ENCODE assay signal across 8 mouse cellular contexts in genomic region chr15:97849116-97849911, GRCm38 (mm10). TPM values are rescaled to one million over a fixed set of nuclear protein-coding genes. Genes with fewer than 3 reads are reported as not detected.
DNase-seq lines count a peak whose midpoint lies in the region; ATAC-seq and TF ChIP-seq lines count a peak whose summit lies in the region.

No protein-coding gene starts in this region.

- WGBS in macrophage (ENCODE audit: missing documents), result 12% methylated on average over 17 of the region's 19 CpGs

- peak; percentile 82 for TF ChIP-seq CTCF in left cerebral cortex, adult 2 months (IDR thresholded peaks at IDR 0.05)

- peak overlapping the region; percentile 47; the same call in 1 of the 2 replicates for H3K27ac ChIP-seq in left cerebral cortex, adult 2 months
- no peak overlapping the region for H3K27ac ChIP-seq in macrophage

- DNase-seq in adipocyte (ENCODE audit: low spot score), result peak; percentile 97
- peak; percentile 87 to 88 for DNase-seq in gastrocnemius, adult 8-10 months (ENCODE audit: low spot score in 2 of 2)
- peak; percentile 89 for DNase-seq in hindlimb bud, embryonic 11.5 days (ENCODE audit: extremely low spot score, low read depth, low spot score)
- DNase-seq in left cerebral cortex, adult 2 months (ENCODE audit: extremely low spot score in 1 of 2, low spot score in 2 of 2), result peak; percentile 81 to 84
- DNase-seq in right cerebral cortex, adult 2 months (ENCODE audit: low spot score in 2 of 2), result peak; percentile 91 to 94
- DNase-seq in urinary bladder, postnatal 25 days (ENCODE audit: low spot score), result peak; percentile 75

- intact Hi-C loops in left cerebral cortex, adult 2 months (cut with DNase I), result loop anchor here (2.0 kb wide), 3 partner anchors 25 to 131 kb away; no protein-coding TSS in a partner anchor

- no peaks in the 10 kb centered on the region for H3K79me2 ChIP-seq in macrophage (ENCODE audit: inconsistent target)

- H3K36me3 ChIP-seq in macrophage (ENCODE audit: inconsistent target), result no peaks in the 10 kb centered on the region

- H3K4me3 ChIP-seq in left cerebral cortex, adult 2 months, result peak overlapping the region; percentile 9; the same call in 1 of the 2 replicates
- peak overlapping the region; percentile 12; the same call in 1 of the 2 replicates for H3K4me3 ChIP-seq in macrophage (ENCODE audit: inconsistent target)

- peak; percentile 52 for ATAC-seq in common myeloid progenitor, adult 5-6 weeks (replicated peaks; ENCODE audit: low read depth, poor library complexity, severe bottlenecking)

RNA-seq across cellular contexts. Expression of gene Hdac7, which starts 5.0 kb away (rescaled TPM):
- 22.2 and 30.7 TPM in 2 replicates for total RNA-seq in common myeloid progenitor, adult 5-6 weeks (2017)
- total RNA-seq in gastrocnemius, adult 8-10 months (2022), result 1 to 10 TPM; 5.8 to 9.6 (median 9.3) TPM
- 10 to 100 TPM; 38.4 to 41.6 TPM for total RNA-seq in left cerebral cortex, adult 2 months (2021)
- total RNA-seq in macrophage (2018; cell fraction: chromatin; rRNA removed), result 10 to 100 TPM in 16 of 26 experiments, 1 to 10 TPM in 10; 2.5 to 27.8 (median 11.4) TPM
- 1 to 10 TPM; 1.5 to 6.3 (median 3.5) TPM for total RNA-seq in macrophage (2018; cell fraction: cytosol; rRNA removed)
- total RNA-seq in macrophage (2018; cell fraction: nucleus; rRNA removed), result 10 to 100 TPM in 3 of 26 experiments, 1 to 10 TPM in 23; 2.6 to 12.8 (median 6.3) TPM
- 2.1 to 3.4 TPM (median 2.6 TPM) in 3 replicates for polyA plus RNA-seq in macrophage (2018)
